Mouse (Mus musculus) embryo, embryonic 10 days (tissue): ENCODE data around the gene Adam23.
"Not testable (repeated sequence)": the region's sequence is repeated elsewhere in the genome, so short reads cannot be mapped to it uniquely, and the experiment has no call there.

ENCODE experiments used
- DNase-seq: peaks from one replicate; pipeline ENCODE4 v3.0.0-alpha.2; 2015; ENCODE audit warnings: low spot score

The Adam23 gene

DNA sequence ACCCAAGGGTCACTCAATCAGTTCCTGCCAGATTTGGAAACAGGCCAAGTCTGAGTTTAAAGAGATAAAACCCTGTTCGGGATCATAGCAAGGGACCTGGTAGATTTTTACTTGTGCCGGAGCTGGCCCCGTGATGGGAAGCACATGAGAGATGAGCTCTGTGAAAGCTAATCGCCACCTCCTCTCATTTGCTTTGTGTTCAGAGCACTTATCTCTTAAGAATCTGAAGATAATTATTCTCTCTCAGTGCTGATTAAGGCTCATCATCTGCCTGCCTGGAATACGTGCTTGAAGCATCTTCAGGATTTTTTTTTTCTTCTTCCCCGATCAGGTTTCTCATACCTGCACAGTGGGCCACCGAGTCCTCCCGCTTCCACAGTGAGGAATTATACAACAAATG lies 133.5 kb downstream of the Adam23 start:
- DNase-seq: no peak

DNA sequence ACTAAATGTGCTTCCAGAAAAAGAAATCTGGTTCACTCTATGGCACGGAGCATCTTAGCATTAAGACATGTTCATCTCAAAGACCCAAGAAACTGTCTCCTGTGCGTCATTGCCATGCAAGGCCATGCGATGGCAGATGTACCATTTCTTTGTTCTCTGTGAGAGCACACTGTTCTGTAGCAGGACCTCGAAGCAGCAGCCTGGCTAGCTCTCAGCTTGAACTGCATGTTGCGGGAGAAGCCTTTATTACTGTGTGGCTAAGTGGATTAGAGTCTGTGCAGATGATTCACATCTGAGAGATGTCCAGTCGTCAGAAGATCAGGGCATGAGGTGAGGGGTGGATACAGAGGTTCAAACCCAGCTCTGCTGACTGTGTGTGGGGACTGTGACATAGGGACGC lies 141.2 kb downstream of the Adam23 start:
- DNase-seq: no peak

DNA sequence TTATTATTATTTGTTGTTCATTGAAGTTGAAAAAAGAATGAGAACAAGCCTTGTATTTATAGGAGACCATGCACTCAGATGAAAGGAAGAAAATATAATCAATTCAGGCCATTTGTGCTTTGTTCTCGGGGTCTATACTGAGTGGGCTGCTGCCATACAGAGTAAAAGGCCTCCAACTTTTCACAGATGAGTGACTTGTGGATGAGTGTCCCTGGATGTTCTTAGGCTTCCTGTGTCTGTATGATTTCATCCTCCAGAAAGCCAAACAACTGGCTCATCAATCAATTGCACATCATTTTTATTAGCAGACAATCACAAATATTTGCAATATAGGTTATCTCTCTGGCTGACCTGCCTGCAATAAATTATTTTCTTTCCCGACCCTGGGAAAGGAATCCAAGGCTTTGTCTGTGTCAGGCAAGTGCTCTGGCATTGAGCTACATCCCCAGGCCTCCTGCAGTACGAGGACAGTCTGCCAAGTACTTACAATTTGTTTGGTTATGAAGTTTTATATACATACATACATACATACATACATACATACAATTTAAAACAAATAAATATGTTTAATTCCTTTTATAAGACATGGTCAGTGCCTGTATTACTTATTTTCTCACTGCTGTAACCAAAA lies 158.3 kb downstream of the Adam23 start:
- no peak for DNase-seq

DNA sequence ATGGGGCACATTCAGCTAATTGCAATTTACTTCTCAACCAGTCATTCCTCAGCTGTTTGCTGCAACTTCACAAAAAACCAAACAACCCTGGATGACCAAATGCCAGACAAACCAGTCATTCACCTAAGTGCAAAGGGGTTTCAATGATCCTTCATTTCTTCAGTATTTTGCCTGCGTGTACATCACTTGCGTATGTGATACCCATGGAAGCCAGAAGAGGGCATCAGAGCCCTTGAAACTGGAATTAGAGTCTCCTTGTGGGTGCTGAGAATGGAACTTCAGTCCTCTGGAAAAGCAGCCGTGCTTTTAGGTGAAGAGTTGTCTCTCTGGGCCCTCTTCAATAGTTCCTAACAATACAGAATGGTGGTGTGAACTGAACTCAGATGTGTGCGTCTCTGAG lies 163.9 kb downstream of the Adam23 start:
- no peak for DNase-seq

DNA sequence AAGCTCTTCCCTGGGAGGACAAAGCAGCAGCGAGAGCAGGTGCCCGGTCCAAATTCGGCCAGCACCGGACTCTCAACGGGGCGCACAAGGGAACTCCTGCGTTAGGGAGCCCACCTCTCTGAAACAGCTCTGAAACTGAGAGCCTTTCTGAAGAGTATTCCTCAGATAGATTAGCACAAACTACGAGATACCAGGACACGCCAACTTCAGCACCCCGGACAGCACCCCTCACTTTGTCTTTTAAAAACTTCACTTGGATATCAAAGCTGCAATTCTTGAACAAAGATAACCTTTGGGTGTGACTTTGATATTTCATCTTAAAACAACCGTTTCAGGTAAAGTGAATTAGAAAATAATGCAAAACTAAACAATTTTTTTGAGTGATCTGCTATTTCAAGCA lies 168.9 kb downstream of the Adam23 start:
- peak; percentile 75 for DNase-seq

DNA sequence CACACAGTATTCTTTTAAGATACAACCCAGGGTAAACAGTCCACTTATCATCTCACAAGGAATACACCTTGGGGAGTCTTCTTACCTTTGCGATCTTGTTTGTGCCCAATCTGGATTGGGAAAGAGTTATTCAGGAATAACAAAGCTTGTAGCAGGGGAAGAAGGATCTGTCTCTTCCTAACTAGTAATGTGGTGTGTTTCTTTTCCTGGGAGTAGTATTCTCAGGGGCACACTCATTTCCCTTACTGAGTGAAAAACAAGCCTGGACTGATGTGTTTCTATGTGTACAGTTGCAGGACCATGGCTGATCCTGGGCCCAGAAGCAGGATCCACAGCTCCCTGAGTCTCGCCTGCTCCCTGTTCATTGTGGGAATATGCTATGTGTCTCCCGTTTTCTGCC lies 170.0 kb downstream of the Adam23 start, which contains the start of gene Gm39653:
Gene Gm39653, plus strand, starts transcription at position 301 of the 400 bp plus-strand sequence.
- DNase-seq: no peak

DNA sequence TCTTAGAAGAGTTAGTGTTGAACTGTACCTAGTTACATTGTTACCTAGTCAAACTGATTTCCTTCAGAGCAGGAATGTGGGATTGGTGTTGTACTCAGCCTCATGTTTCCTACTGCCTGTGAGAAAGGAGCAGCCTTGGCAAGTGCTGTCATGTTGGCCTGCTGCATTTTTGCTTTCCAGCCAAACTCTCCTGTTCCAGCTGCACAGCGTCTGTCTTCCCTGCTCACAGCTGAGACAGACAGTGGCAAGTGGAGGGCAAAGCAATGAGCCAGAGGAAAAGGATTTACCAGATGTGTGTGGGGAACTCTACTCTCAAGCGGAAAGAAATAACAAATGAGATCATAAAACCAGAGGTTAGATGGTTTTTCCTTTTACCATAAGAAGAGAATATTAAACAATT lies 182.5 kb downstream of the Adam23 start:
- DNase-seq: peak; percentile 35

DNA sequence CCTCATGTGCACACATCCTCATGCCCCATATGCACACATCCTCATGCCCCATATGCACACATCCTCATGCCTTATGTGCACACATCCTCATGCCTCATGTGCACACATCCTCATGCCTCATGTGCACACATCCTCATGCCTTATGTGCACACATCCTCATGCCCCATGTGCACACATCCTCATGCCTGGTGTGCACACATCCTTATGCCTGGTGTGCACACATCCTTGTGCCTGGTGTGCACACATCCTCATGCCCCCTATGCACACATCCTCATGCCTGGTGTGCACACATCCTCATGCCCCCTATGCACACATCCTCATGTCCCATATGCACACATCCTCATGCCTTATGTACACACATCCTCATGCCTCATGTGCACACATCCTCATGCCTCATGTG lies 184.7 kb downstream of the Adam23 start:
- DNase-seq: not testable (repeated sequence)

DNA sequence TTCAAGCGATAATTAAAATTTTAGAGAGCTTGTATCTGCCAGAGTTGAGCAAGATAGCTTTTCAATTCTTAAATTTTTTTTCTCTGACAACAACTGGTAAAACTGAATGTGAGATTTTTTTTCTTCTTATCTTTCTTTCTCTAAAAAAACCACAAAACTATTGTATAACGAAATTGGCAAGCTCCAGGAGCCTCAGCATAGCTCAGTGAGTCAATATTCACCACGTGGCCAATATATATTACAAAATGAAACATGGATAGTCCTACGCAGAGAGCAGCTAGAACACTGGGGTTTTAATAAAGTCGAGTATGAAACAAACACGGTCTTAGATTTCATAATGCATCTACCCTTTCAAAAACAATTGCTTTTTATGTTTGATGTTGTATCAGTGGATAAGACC lies 194.2 kb downstream of the Adam23 start:
- DNase-seq: no peak
